Mouse (Mus musculus) activated CD4-positive, CD25-positive, alpha-beta regulatory T cell, adult 4 months (primary cell): ENCODE measurements around the gene Ush2a. TPM values are rescaled to one million over a fixed set of nuclear protein-coding genes. Genes with fewer than 3 reads are reported as not detected.

Experiments
- ATAC-seq: one replicate; pipeline ENCODE4 v1.8.0; 2017
- polyA plus RNA-seq, 2 experiments: library from polyadenylated mRNA; unstranded; fragments of 100-300 nt; shearing (Covaris generic); gene quantifications; one replicate each; pipeline ENCODE4 v1.2.1; 2017

Ush2a gene
- polyA plus RNA-seq, result under 1 TPM in 1 of 2 experiments, not detected in 1; 0.08 TPM

DNA sequence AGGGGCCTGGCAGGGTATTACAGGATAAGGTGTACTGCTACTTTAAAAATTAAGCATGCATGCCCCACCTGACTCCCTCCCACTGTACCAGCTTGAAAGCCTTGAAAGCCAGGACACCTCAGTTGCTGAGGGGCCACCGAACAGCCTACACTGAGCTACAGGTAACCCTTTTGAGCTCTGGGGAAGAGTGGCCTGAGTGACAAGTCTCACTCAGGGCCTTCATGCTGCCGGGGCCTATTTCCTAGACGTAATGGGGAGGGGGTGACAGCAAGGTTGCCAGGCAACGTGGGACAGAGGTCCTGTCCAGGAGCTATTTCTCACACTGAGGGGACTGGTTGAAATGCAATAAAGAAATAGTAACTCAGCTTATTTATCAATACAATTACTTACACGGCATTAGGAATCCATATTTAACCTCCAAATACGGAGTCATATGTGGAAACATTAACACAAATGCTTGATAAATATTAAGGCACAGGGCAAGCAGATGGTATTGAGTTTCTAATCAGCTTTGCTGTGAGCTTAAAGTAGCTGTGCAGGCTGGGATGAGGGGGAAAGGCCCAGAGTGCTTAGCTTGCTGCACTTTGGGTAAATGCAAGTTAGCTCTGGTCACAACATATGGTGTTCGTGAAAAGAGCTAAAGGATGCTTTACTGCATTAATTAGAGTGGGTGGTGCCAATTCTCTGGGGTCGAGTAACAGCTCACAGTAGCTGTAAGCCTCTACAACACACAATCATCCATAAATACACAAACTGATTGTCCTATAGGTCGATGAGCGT is at the start of gene Ush2a:
Gene Ush2a, plus strand, starts transcription at position 121 of the 780 bp plus-strand sequence.
- ATAC-seq, result no peak

DNA sequence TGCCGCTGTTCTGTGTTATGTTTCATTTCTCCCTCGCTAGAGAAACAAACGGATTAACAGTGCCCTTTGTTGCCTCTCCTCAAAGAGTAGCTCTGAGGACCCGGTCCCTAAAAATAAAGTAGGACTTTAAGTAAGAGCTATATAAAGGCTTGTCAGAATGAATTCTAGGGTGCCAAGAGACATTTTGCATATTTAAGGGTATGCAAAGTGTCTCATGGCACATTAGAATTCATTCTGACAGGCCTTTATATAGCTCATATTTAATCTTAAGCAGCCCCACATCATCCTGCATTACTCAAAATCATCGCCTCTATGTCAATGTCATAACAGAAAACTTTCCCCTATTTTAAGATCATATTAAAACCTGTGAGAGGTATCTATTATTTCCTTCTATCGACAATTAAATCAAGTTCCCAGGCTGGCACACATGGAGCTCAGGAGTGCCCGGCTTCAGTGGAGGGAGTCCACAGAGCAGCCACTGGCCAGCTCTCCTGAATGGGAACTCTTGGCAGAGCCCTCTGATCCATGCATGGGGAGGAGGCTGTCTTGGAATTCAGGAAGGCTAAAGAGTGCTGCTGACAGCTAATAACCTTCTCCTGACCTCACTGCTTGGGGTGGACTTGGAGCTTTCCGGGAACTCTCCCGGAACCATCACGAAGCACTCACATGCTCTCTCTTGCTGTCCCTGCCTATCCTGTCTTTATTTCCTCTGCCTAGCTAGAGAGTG is 46.8 kb upstream of the Ush2a start:
- no peak for ATAC-seq

DNA sequence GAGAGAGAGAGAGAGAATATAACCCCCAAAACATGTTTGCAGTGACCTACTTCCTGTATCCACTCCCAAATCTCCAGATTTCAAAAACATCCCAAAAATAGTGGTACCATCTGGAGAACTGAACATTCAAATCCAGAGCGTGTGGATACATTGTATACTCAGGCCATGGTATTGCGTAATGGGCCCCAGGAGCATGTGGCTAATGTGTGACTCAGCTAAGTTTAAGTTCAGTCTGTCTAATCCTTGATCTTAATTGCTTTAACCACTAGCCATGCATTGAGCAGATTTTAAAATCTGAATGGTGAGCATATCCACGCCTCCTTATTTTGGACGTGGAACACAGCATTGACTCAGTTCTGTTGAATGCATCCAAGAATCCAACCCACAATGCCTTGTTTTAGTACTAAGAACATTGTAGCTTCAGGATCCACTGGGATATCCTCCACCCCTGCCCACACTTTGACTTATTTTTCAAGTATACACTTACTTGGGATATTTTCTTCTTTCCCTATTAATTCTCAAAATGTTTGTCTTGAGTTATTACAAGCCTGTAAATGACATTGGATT is 40.5 kb upstream of the Ush2a start:
- ATAC-seq, result no peak

DNA sequence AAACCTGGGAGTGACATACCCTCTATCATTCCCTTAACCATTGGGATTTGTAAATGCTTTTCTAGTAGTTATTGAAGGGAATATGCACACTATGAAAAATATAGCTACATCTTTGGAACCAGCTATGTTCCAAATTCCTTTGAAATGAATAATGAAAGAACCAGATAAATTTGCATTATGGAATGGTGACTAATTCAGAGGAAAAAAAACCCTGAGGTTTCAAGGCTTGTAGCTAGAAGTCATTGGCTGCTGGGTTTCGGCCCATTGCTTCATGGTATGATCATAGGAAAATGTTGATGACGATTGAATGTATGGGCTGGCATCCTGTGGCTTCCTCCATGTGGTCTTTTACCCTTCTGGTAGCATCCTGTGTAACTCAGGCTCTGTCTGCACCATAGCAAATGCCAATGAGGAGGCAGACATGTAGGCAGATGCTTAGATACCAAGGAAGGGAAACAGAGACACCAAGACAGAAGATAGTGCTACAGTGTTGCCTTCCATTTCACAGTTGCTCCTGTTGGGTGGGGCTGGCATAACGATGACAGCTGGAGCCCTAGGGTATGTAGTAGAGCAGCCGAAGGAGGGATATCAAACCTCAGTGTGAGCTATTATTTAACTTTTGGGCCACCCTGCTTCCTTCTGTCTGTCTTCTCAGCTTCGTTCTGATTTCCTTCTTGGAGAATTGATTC is 28.6 kb upstream of the Ush2a start:
- no peak for ATAC-seq

DNA sequence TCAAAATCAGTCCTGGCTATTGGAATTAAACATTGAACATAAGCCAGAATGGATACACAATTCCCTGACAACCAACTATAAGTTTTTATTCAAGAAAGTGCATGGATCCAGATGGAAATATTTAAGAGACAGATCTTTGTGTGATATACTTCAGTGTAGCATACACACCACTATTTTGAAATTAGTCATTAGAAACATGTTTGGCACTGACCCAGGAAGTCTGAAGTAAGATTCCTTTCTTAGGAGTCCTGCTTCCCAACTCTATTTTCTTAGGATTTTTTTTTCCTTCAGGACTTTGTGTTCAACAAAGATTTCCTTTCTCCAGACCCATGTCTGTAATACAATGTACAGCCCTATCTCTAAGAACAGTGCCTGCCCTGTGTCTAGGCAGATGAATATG is 23.2 kb upstream of the Ush2a start:
- no peak for ATAC-seq

DNA sequence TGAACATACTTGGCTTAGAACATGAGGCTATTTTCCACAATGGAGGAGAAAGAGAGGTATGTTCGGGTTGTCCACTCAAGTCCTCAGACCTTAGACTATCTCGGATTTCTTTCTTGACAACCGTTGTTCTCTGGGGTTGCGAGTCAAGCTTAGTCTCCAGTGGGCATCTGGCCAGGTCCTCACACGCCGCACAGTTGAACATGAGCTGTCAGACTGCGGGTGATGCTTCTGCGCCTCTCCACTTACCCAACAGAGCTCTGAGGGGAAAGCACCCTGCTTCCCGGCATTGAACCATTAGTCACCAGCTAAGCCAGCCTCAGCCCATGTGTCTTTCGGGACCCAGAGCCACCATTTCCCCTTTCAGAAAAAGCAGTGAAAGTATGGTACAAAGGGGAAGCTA is 20.1 kb upstream of the Ush2a start:
- no peak for ATAC-seq

DNA sequence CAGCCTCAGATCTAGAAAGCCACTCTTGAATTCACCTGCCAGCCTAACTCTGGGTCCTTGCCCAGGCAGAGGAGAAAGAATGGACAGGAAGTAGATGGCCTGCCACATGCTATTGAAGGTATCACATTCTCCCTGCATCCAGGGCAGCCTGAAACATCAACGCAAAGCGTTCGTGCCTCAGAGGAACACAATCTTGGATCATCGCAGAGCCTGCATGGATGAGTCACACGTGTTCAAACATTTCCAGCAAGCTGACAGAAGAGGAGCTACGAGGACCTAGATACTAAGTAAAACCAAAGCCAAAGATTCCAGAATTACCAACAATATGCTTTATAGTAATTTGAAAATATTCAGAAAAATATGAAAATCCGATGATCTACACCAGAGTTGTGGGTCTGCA is 4.3 kb upstream of the Ush2a start:
- no peak for ATAC-seq

DNA sequence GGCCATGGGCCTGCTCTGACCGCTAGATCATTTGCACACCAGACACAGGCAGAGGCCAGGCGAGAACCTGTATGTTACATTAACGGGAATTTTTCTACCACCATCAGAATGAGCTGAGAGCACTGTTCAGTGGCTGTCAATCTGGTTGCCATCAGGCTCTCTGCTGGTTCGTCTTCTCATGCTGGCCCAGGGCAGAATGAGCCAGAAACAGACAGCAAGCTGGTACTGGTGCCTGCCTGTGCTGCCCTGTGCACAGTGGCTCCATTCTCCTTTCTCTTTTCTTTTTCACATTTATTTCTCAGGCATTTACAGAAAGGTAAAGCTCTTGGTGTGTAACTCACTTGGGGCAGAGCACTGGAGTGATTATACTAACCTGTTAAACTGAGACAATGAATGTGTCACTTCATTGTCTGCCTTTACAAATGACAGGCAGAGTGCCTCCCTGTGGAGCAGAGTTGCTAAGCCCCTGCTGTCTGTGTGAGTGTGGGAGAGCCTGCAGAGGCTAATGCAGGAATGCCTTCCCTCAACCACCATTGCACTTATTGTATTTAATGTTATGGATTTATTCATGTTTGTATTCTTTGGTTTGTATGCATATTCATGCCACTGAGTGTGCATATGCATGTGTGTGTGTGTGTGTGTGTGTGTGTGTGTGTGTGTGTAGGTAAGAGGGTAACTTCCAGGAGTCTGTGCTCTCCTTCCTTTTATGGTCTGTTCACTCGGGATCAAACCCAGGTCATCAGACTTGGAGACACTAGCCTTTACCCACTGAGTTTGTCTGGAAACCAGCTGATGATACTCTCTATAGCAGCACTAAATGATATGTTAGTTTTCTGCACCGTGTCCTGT is 1.3 kb upstream of the Ush2a start:
- ATAC-seq, result no peak

DNA sequence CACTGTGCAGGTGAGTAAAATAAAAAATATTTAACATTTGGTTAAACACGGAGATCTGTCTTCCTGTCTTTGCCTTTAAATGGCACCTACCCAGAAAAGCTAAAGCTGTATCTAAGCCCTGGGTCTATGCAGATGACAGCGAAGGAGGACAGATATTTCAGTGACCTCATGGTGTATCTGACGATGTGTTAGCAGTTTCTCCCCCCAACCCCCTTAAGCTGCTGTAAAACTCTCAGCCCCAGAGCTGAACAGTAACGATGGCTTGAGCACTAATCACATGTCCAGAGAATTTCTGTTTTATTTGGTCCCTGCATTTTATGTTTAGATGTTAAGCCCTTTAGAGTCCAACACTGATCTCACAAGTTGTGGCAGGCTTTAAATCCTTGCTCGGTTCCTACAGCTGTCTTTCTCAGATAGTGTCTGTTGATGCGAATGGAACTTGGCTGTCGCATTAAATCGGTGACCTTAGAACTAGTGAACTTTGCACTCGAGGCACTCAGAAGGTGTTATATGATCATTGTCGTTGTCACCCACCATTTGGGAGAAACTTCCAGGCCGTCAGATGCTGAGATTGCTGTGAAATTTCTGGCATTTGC is 5.4 kb downstream of the Ush2a start:
- ATAC-seq, result no peak

DNA sequence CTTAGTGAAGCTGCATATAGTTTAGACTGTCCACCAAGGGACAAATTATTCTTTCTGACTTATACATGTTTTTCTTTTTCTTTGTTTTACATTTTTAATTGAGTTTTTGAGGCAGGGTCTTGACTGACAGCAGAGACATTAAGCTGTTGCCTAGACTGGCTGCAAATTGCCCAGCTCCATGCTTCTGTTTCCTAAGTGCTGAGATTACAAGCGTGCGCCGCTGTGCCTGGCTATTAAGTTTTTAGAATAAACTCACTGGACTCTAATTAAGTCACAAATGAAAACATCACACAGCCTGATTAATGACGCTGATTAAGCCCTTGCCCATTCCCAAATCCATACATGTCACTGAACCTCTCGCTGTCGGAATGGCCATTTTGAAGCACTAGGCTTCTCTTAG is 7.2 kb downstream of the Ush2a start:
- no peak for ATAC-seq

DNA sequence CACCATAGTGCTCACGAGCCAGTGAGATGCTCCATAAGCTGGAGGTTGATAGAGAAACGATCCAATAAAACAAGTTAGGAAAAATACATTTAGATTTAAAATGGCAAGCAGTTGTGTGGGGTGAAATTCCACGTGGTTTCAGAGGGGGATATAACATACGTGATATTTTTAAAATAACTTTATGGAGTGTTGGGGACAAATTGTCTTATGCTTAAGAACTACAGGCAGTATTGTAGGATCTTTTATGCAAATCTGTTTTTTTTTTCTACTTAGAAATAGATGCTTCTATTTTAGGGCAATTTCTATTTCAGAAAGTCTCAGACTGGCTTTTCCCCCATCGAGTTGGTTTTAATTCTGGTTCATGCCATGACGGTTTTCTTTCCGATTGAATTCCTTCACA is 51.5 kb downstream of the Ush2a start:
- ATAC-seq, result no peak

DNA sequence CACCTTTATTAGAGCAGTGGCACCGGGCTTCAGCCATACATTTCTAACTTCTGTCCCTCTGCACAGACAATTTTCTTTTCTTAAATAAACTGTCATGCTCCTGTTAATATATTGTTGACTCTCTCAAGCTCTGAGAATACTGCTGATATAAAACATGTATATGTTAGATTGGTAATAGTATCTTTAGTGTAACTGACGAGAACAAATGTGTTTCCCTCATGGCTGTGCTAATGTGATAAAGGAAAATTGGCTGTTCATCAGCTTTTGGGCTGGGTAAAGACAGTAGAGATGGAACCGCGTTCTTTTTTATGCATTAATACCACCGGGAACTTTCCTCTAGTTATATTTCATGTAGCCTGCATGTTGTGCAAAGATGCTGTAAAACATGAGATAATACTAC is 54.8 kb downstream of the Ush2a start:
- ATAC-seq, result no peak

DNA sequence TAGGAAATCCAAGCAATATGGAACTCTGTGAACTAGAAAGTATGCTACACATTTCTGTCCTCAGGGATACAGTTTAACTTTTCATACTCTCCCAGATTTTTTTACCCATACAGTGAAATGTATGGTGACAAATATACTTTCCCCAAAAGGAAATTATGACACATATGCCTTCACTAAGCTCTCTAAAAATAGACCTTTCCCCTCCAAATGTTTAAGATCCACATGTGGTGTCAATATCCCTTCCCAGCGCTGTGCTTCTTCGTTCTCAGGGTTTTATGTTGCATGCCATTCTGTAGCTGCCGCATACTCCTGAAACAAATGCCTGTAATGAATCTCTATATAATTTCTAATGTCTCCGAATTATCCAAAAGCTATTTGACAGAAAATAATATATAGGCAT is 58.4 kb downstream of the Ush2a start:
- no peak for ATAC-seq

DNA sequence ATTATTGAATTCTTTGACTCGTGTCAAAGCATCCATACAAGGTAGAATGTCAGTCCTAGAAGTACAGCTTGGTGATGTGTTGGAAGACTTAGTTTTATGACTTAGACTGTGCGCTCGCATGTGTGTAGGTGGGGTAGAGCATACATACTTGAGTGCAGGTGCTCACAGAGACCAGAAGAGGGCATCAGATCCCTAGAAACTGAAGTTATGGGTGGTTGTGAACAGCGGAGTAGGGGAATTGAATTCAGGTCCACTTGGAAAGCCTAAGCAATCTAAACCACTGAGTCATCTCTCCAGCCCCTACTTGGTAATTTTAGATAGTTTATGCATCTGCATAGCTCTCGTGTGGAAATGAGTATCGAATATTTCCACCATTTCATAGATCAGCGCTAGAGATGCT is 59.7 kb downstream of the Ush2a start:
- no peak for ATAC-seq

DNA sequence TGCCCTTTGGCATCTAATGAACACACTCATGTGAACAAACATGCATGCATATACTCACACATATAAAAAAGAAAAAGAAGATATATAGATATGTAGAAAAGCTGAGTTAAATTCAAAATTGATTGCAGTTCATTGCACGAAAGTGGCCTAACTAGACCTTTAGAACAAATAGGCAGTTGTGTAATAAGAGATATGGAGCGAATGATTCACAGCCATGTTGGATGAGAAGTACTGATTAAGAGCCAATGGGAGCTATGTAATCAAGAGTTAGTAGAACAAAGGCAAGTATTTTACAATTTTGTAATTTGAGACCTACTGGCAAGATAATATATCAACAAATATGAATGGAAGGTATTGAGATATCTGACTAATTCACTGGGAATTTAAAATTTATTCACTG is 68.6 kb downstream of the Ush2a start:
- no peak for ATAC-seq

DNA sequence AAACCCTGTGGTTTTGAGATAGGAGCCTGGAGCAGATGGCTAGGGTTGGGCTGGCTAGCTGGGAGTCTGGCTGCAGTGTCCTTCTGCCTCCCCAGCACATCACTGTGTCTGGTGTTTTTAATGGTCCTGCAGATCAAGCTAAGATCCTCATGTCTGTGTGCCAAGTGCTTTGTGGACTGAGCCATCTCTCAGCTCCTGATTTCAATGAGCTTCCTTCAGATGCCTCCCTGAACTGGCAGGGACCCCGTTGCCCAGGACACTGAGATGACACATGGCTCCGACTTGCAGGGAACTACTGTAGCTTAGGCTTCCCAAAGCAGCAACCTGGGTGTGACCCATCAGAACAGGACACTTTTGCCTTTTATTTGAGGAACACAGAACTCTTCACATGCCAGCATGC is 72.1 kb downstream of the Ush2a start:
- ATAC-seq, result no peak

DNA sequence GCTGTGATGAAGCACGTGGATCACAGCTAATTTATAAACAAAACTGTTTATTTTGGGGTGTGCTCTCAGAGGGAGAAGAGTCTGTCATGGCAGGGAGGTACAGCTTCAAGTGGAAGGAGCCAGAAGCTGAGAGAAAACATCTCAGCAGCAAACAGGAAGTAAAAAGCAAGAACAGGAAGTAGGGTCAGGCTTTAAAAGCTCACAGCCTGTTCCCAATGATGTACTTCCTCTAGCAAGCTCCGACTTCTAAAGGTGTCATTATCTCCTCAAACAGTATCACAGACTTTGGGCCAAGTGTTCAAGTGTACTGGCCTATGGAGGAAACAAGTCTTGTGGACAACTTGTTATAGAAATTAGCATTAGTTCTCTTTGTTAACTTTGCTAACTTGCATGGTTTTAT is 85.9 kb downstream of the Ush2a start:
- no peak for ATAC-seq

DNA sequence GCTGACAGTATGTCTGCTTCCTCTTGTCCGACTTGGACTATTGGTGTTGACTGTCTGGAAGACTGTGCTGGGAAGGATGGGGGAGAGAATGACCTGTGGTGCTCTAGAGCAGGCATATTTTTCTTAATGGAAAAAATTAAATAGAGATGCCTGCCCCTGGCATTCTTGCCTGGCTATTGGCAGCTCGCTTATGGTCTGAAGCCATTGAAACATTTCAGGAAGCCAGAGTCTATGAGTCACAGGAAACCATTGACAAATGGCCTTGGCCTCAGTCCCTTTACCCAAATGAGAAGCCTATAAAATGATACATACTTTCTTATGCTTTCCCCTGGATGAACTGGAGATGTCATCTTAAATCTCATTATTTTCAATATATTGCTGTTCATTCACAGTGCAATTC is 92.9 kb downstream of the Ush2a start:
- ATAC-seq, result no peak

DNA sequence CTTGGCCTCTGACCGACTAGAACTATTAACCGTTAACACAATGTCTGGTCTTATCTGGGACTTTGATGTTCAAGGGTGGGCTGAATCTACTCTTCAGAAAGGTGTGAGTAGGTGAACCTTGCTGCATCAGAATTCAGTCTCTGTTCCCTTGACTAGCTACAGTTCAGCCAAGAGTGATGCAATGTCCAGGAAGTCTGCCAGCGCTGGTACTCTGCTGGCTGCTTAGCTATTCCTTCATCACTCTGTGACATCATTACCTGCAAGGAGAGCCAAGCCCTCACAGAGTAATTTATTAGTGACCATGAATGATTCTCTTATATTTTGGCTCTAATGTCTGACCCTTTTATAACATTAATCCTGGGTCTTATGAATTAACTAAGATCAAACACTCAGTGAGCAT is 101.7 kb downstream of the Ush2a start:
- ATAC-seq, result no peak

DNA sequence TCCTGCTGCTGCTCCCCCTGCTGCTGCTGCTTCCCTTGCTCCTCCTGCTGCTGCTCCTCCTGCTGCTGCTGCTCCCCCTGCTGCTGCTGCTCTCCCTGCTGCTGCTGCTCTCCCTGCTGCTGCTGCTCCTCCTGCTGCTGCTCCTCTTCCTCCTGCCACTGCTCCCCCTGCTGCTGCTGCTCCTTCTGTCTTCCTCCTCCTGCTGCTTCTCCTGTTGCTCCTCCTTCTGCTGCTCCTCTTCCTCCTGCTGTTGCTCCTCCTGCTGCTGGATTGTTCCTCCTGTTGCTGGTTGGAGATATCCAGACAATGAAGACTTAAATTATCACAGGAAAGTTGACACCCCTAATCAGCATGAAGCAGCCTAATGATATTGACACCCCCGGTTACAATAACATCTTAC is 123.4 kb downstream of the Ush2a start:
- no peak for ATAC-seq

DNA sequence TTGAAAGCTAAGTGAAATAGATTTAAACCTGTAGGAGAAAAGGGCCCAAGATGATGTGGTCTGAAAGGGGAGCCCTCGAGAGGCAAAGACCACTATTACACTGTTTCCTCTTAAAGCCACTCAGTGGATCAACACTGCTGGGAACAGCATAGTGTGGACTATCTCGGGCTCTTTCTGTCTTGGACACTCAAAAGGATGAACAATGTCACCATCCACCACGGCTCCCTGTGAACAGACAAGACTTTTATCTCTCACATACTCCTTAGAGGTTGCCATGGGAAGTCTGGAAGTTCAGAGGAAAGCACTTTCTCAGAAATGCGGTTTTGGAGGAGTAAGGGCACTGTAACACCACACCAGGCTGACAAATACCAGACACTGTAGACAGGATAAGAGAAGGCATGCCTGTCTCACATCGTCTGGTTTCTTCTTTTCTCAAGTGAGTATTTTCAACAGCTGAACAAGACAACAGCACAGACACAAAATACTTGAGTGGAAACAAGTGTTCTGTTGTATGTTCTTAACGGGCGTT is 124.0 kb downstream of the Ush2a start:
- ATAC-seq, result no peak

DNA sequence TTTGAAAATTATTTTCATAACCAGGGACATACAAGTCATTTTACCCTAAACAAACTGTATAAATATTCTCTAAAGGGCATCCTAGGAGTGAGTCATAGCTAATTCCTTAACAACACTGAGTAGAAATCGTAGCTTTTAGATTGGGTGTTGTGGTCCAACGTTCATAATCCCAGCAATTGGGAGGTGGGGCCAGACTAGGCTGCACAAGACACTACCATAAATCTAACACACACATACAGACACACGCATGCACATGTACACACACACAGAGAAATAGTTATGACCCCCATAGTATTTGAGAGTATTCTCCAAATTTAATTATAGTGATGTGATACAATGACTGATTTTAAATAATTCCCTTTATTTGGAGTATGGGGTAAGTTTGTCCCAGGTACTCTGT is 125.5 kb downstream of the Ush2a start:
- no peak for ATAC-seq
